Mouse (Mus musculus) intestine, embryonic 16.5 days (tissue): Measurements from ENCODE around the gene Ltv1. TPM values are rescaled to one million over a fixed set of nuclear protein-coding genes. Genes with fewer than 3 reads are reported as not detected.

Experiments used
- polyA plus RNA-seq: library from polyadenylated mRNA; unstranded; fragments of >200 nt; fragmentation: Nextera tagmentation; extraction: Ambion mirVana; gene quantifications from 2 replicates; pipeline ENCODE4 v1.2.1, GENCODE M21; 2015

Ltv1 gene
- polyA plus RNA-seq, 1 experiment from 2014 or later, result 74.4 TPM

Other genes starting within 250 kb of the Ltv1 start
- 1.1 and 1.6 TPM in 2 replicates for gene Stx11, start 228.9 kb downstream of the Ltv1 start, polyA plus RNA-seq
- 30.8 and 35.0 TPM in 2 replicates for gene Sf3b5, start 187.8 kb downstream of the Ltv1 start, polyA plus RNA-seq
- 113 and 119 TPM in 2 replicates for gene Plagl1, start 132.7 kb downstream of the Ltv1 start, polyA plus RNA-seq
- not detected in 2 replicates for gene Zc2hc1b, start 15.1 kb downstream of the Ltv1 start, polyA plus RNA-seq